8 mouse cellular contexts compared by ENCODE assay signal in the genomic region with DNA sequence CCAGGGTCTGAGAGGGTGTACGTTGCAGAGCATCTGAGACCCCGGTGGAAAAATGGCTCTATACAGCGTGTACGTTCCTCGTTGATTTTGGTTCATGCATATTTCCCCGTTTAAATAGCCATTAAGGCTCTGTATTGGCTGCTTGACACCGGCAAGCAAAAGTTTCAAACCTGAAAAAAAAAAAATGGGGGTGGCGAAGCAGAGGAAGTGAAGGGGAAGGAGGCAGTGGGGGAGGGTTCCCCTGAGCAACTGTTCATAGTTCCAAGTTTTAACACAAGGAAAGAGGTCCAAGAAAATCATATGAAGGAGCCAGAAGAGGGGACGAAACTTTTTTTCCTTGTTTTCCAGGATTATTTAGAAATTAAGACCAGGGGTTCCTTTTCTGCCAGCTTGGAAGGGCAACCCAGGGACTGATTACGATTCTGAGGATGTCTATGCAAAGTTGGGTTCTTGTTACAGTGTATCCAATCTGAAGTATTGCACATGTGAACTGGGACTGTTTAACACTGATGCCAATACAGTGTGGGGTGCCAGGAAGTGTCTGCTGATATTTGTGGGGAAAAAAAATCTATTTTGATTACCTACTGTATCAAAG. TPM values are rescaled to one million over a fixed set of nuclear protein-coding genes. Genes with fewer than 3 reads are reported as not detected.
DNase-seq lines count a peak whose midpoint lies in the region; ATAC-seq and TF ChIP-seq lines count a peak whose summit lies in the region.

TSS of gene B430305J03Rik (minus strand) at position 173 of the 595 bp plus-strand sequence.

- H3K9ac ChIP-seq in heart, embryonic 13.5 days, result peak within 1 kb of the TSS; percentile 91
- peak within 1 kb of the TSS; percentile 80 for H3K9ac ChIP-seq in limb, embryonic 11.5 days (ENCODE audit: low read length)
- H3K9ac ChIP-seq in midbrain, embryonic 14.5 days (replicated peaks; ENCODE audit: low read length), result peak within 1 kb of the TSS; percentile 63

- H3K27me3 ChIP-seq in heart, embryonic 13.5 days (replicated peaks), result no peaks in the 10 kb centered on the region
- no peaks in the 10 kb centered on the region for H3K27me3 ChIP-seq in limb, embryonic 11.5 days (ENCODE audit: control insufficient read depth, insufficient read depth, low read length)
- no peaks in the 10 kb centered on the region for H3K27me3 ChIP-seq in midbrain, embryonic 14.5 days (ENCODE audit: control insufficient read depth, insufficient read depth, low read length)

- H3K4me3 ChIP-seq in heart, embryonic 13.5 days, result peak within 1 kb of the TSS; percentile 84
- H3K4me3 ChIP-seq in limb, embryonic 11.5 days (ENCODE audit: low read depth, low read length), result peak within 1 kb of the TSS; percentile 87
- peak within 1 kb of the TSS; percentile 61 for H3K4me3 ChIP-seq in midbrain, embryonic 14.5 days (replicated peaks; ENCODE audit: low read depth, low read length)

- TF ChIP-seq POLR2A in brain, embryonic 14.5 days (IDR thresholded peaks at IDR 0.05; ENCODE audit: borderline replicate concordance, extremely low read depth, insufficient read depth, insufficient read length, poor library complexity, severe bottlenecking), result no peak

- H3K36me3 ChIP-seq in heart, embryonic 13.5 days, result peaks cover 3% of the 10 kb centered on the region
- H3K36me3 ChIP-seq in limb, embryonic 11.5 days (ENCODE audit: control insufficient read depth, insufficient read depth, low read length), result no peaks in the 10 kb centered on the region
- no peaks in the 10 kb centered on the region for H3K36me3 ChIP-seq in midbrain, embryonic 14.5 days (ENCODE audit: control insufficient read depth, insufficient read depth, low read length)

- DNase-seq in right cerebral cortex, adult 18-20 months, result peak; percentile 44
- DNase-seq in right cerebral cortex, postnatal 4 days, result no peak
- DNase-seq in brain, embryonic 14.5 days (ENCODE audit: low read depth), result peak; percentile 63
- no peak for DNase-seq in limb, embryonic 11.5 days (ENCODE audit: low spot score)
- DNase-seq in midbrain, embryonic 14.5 days, result peak; percentile 31
- DNase-seq in ovary, postnatal 14 days (ENCODE audit: low spot score), result no peak

- H3K9me3 ChIP-seq in heart, embryonic 13.5 days, result no peaks in the 10 kb centered on the region
- H3K9me3 ChIP-seq in limb, embryonic 11.5 days (ENCODE audit: control insufficient read depth, low read length), result no peaks in the 10 kb centered on the region
- no peaks in the 10 kb centered on the region for H3K9me3 ChIP-seq in midbrain, embryonic 14.5 days (ENCODE audit: control insufficient read depth, low read length)

- 3% methylated on average over 10 of the region's 10 CpGs for WGBS in heart, embryonic 13.5 days
- WGBS in limb, embryonic 11.5 days, result 6% methylated on average over 10 of the region's 10 CpGs
- WGBS in midbrain, embryonic 14.5 days, result 2% methylated on average over 10 of the region's 10 CpGs

- peak within 1 kb of the TSS; percentile 86 for H3K4me2 ChIP-seq in heart, embryonic 13.5 days
- peak within 1 kb of the TSS; percentile 70 for H3K4me2 ChIP-seq in limb, embryonic 11.5 days (ENCODE audit: low read depth, severe bottlenecking)
- peak within 1 kb of the TSS; percentile 71 for H3K4me2 ChIP-seq in midbrain, embryonic 14.5 days (ENCODE audit: low read length)

- H3K4me1 ChIP-seq in heart, embryonic 13.5 days, result peaks cover 34% of the 10 kb centered on the region
- 0 out of 2 replicates have a peak, but pooled peaks cover 3% of the 10 kb centered on the region for H3K4me1 ChIP-seq in limb, embryonic 11.5 days (ENCODE audit: control insufficient read depth, insufficient read depth, low read length)
- peaks cover 23% of the 10 kb centered on the region for H3K4me1 ChIP-seq in midbrain, embryonic 14.5 days (ENCODE audit: control insufficient read depth, insufficient read depth, low read length)

- no peak for TF ChIP-seq CTCF in brain, embryonic 14.5 days (IDR thresholded peaks at IDR 0.05; ENCODE audit: borderline replicate concordance, extremely low read depth, insufficient read depth, insufficient read length)

- ATAC-seq in heart, embryonic 13.5 days (ENCODE audit: extremely low read depth, insufficient number of reproducible peaks, low FRiP score, low TSS enrichment), result no peak
- ATAC-seq in limb, embryonic 11.5 days (ENCODE audit: insufficient number of reproducible peaks, low FRiP score, low TSS enrichment, low read depth), result no peak
- no peak for ATAC-seq in midbrain, embryonic 14.5 days (ENCODE audit: low FRiP score, low TSS enrichment)
- no peak for ATAC-seq in megakaryocyte-erythroid progenitor cell, adult 5-6 weeks (replicated peaks; ENCODE audit: low FRiP score, low TSS enrichment, poor library complexity, severe bottlenecking)

- peak within 1 kb of the TSS; percentile 82 for H3K27ac ChIP-seq in heart, embryonic 13.5 days (replicated peaks)
- no peak within 1 kb of the TSS for H3K27ac ChIP-seq in limb, embryonic 11.5 days (replicated peaks; ENCODE audit: low read depth, low read length)
- peak within 1 kb of the TSS; percentile 89 for H3K27ac ChIP-seq in midbrain, embryonic 14.5 days (replicated peaks; ENCODE audit: low read depth, low read length)

RNA-seq across cellular contexts. Expression of gene B430305J03Rik, which starts in this region (rescaled TPM):
- 0.38 and 0.68 TPM in 2 replicates for polyA plus RNA-seq in brain, embryonic 14.5 days (2012; rRNA removed)
- polyA plus RNA-seq in heart, embryonic 13.5 days (2015; fragmentation: Nextera tagmentation; extraction: Ambion mirVana), result not detected in 2 replicates
- not detected in 2 replicates for polyA plus RNA-seq in limb, embryonic 11.5 days (2014; fragmentation: Nextera tagmentation; extraction: Ambion mirVana)
- polyA plus RNA-seq in midbrain, embryonic 14.5 days (2014; fragmentation: Nextera tagmentation; extraction: Ambion mirVana), result not detected in 2 replicates
- total RNA-seq in megakaryocyte-erythroid progenitor cell, adult 5-6 weeks (2014; fragmentation: Nextera tagmentation), result 0.17 and 0.28 TPM in 2 replicates
- total RNA-seq in megakaryocyte-erythroid progenitor cell, adult 5-6 weeks (2017), result 0.05 and 0.19 TPM in 2 replicates

Comparison
In these comparisons a context has a peak if more than half of its experiments do, and no peak if none do; other contexts are left out.
1. Peak in DNase-seq in brain, embryonic 14.5 days; RNA of the gene not detected or under 1 TPM.
2. Peak in DNase-seq, H3K4me3 ChIP-seq, H3K27ac ChIP-seq, H3K9ac ChIP-seq and H3K4me2 ChIP-seq in midbrain, embryonic 14.5 days; RNA of the gene not detected or under 1 TPM.